Mouse (Mus musculus): ENCODE measurements around the gene Ifit1bl1.
"Not testable (repeated sequence)": the region's sequence is repeated elsewhere in the genome, so short reads cannot be mapped to it uniquely, and the experiment has no call there.

The Ifit1bl1 gene

DNA sequence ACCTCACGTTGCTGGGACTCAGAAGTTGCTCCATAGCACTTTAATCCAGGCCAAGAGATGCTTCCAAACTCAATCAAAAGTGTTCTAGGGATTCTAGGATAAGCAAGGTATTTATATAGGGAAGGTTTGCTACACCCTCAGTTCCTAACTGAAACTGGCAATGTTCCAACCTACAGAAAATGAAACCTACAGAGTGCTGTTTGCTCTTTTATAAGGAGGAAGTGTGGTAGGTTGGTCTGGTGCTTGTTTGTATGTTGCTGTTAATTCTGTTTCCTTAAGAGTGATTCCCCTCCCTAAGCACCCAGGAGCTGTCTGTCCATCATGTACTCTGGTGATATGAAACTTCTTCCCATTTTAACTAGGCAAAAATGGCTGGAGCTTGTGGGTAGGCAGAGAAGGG is at the start of gene Ifit1bl1:
Gene Ifit1bl1, minus strand, starts transcription at position 69 of the 400 bp plus-strand sequence.
- not testable (repeated sequence) for DNase-seq (ENCODE audit: low spot score)

DNA sequence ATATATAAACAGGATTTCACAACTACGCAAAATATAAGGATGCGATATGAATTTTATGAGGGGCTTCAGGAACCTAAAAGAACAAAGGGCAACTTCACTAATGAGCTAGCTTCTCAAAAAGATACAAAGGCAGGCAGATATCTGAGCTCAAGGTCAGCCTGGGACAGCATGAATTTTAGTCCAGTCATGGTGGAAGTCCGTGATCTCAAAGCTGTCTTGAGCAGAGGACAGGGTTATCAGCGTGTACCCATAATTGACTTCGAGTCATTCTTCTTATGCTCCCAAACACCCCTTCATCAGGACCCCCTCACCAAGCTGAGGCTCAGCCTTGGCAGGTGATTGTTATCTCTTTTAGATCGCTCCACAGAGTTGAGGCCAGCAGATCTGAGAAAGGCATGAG is 49.2 kb upstream of the Ifit1bl1 start:
- DNase-seq (ENCODE audit: low spot score): no peak

DNA sequence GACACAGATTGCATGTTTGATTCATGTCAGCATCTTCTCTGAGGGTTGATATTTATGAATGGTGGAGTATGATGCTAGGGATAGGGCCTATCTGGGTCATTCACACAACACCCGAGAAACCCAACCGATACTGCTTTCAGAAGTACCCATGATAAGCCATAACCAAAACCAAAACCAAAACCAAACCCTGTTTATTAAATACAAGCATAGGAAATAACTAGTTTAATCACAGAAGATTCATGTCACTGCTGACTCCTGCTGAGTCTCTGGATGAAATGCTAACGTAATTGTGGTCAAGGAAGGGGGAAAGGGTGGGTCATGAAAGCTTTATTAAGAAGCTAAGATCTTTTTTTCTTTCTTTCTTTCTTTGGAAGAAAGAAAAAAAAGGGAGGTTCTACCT is 48.5 kb upstream of the Ifit1bl1 start:
- no peak for DNase-seq (ENCODE audit: low spot score)

DNA sequence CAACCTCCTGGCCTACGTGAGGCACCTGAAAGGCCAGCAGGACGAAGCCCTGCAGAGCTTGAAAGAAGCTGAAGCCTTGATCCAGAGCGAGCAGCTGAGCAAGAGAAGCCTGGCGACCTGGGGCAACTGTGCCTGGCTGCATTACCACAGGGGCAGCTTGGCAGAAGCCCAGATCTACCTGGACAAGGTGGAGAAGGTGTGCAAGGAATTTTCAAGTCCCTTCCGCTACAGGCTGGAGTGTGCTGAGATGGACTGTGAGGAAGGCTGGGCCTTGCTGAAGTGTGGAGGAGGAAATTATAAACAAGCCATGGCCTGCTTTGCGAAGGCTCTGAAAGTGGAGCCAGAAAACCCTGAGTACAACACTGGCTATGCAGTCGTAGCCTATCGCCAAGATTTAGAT is 45.9 kb upstream of the Ifit1bl1 start:
- not testable (repeated sequence) for DNase-seq (ENCODE audit: low spot score)

DNA sequence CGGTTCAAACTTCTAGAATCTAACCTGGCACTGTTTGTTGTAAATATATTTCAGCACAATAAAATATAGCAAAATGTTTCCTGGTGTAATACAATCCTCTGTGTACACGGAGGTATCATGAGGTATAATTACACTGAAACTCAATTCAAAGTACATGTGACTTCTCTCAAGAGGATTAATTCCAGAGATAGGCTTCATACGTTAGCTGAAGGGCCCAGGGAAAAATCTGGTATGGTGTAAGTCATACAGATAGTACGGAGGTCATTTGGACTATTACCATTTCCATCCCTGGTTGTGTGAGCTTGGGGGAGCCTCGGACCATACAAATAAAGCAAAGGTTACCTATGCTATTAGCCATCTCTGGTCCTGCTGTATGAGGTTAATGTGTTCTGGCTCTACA is 40.9 kb upstream of the Ifit1bl1 start:
- no peak for DNase-seq (ENCODE audit: low spot score)

DNA sequence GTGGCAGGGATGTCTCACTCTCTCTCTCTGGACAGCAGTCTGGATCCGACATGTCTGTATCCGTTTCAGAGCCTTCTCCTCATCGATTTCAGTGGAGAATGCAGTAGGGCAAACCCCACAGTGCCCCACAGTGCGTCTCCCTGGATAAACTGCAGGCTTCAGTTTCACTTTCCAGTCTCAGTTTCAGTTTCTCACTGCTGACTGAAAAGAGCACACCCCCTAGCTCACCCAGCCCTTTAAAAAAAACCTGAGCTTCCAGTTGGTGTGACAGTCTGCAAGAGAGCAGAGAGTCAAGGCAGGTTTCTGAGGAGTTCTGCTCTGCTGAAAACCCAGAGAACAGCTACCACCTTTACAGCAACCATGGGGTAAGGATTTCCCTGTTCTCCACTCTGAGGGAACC is 38.9 kb upstream of the Ifit1bl1 start, which contains the start of the genes Ifit1bl2 and Ifit1:
Gene Ifit1bl2, minus strand, starts transcription at position 121 of the 400 bp plus-strand sequence.
Gene Ifit1, plus strand, starts transcription at position 249 of the 400 bp plus-strand sequence.
- no peak for DNase-seq (ENCODE audit: low spot score)

DNA sequence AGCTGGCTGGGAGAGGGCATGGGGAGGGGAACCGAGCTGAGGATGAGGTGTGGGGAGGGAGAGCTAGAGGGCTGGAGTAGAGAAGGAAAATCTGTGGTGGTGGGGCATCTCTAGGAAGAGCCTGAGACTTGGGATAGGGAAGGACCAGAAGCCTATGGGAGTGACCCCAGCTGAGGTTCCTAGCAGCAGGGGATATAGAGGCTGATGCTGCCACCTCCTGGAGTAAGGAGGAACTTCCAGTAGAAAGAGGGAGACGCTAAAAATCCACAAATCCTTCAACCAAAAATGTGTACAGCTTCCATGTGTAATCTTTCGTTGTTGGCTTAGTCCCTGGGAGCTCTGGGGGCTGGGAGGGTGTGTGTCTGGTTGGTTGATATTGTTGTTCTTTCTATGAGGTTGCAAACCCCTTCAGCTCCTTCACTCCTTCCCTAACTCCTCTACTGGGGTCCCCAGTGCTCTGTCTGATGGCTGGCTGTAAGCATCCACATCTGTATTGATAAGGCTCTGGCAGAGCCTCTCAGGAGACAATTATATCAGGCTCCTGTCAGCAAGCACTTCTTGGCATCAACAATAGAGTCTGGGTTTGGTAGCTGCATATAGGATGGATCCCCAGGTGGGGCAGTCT is 35.3 kb upstream of the Ifit1bl1 start:
- no peak for DNase-seq (ENCODE audit: low spot score)

DNA sequence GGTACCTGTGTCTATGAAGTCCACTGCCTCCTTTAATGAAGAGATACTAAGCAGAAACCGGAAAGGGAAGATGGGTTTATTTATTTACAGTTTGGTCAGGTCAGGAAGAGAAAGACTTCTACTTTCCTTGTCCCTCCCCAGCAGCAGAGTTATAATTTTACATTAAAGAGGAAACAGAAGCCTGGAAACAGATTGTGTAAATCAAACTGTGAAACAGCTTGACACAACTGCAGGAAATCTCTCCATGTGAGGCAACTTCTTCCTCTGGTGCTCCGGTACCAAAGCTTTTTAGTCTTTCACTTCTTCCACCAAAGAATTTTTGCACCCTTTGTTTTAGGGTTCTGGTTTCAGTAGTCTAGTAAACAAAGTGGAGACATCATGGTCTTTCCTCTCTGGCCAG is 31.7 kb upstream of the Ifit1bl1 start:
- no peak for DNase-seq (ENCODE audit: low spot score)

DNA sequence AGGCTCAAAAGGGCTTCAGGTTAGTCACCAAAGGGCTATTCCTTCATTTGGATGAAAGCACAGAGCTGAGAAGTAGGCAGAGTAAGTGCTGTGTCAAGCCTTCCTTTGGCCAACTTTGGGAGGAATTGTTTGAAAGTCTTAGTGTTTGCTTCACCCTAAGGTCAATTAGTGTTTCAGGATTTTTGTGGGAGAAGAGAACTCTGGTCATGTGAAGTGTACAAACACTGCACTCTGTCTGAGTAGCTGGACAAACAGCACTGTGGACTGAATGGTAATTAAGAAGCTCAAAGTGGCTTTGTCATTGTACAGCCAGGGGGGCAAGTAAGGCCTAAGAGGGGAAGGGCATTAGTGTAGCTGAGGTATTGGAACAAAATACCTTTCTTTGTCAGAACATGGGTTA is 29.7 kb upstream of the Ifit1bl1 start:
- DNase-seq (ENCODE audit: low spot score): no peak

DNA sequence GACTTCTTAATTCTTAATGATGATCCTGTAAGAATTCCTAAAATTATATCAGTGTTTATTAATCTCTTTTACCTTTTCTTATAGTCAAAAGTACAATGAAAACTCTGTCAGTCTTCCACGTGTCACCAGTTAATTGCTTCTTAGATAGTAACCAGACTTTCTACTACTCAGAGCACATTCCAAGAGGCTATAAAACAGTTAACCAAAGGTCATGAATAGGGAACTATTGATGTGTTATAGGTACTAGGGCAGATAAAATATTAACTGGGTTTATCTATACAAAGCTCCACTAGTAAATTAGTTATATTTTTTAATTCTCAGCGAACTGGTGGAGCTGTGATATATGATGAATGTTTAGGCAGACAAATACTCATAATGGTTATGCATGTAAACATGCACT is 25.7 kb upstream of the Ifit1bl1 start:
- DNase-seq (ENCODE audit: low spot score): no peak

DNA sequence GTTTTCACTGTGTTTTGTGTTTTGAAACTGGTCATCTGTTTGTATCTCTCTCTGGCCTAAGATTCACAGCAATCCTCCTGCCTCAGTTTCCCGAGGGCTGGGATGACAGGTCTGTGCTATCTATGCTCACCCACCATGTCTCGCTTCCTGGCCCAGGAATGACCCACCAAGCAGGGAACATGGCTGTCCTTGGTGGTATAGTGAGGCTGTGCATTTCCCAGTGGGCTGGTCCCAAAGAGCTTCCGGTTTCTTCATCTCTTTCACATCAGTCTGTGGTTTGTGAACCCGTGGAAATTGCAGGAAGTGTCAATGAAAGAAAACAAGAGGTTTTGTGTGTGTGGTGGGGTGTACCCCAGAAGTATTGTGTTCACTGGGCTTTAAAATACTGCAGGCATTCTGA is 22.9 kb upstream of the Ifit1bl1 start:
- DNase-seq (ENCODE audit: low spot score): no peak

DNA sequence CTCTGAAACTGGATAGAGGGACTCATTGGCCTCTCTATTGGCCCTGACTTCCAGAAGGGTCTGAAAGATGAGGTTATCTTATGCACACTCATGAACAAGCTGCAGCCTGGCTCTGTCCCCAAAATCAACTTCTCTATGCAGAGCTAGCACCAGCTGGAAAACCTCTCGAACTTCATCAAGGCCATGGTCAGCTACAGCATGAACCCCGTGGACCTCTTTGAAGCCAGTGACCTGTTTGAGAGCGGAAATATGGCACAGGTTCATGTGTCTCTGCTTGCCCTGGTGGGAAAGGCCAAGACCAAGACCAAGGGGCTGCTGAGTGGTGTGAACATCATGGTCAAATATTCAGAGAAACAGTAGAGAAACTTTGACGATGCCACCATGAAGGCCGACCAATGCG is 22.0 kb upstream of the Ifit1bl1 start:
- no peak for DNase-seq (ENCODE audit: low spot score)

DNA sequence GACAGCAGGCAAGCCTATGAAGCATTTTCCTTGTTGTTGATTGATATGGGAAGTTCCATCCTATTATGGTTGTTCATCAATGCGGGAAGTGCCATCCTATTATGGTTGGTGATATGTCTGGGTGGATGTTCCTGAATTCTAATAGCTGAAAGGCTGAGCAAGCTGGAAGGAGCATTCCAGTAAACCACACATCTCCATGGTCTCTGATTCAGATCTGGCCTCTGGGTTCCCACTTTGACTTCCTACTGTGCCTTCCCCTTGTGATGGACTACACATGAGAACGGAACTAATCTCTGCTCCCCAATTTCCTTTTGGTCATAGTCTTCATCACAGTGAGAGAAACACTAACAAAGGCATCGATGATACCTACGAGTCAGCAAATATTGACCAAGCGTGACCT is 19.1 kb upstream of the Ifit1bl1 start:
- no peak for DNase-seq (ENCODE audit: low spot score)

DNA sequence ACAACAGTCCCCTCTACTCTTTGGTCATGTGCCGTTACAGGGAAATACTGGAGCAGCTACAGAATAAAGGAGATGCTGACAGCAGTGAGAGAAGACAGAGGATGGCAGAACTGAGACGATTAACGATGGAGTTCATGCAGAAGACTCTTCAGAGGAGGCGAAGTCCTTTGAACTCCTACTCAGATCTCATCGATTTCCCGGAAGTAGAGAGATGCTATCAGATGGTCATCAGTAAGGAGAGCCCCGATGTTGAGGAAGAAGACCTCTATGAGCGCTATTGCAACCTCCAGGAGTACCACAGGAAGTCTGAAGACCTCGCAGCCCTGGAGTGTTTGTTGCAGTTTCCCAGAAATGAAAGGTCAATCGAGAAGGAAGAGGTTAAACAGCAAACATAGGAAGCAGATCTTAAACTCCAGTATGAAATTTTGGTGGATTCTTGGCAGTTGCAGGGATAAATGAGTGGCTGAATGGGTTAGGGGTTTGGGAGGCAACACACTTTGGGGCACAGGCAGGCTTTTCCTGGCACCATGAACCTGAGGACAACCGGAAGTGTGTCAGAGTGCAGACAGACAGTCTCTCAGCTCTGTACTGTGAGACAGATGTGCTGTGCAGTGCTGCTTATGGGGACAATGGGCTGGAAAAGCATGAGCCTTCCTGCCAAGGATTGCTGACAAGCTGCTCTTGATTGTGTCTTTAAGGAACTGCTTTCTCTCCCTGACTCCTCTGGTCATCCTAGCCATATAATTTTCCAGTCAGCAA is 10.7 kb upstream of the Ifit1bl1 start:
- DNase-seq (ENCODE audit: low spot score): not testable (repeated sequence)

DNA sequence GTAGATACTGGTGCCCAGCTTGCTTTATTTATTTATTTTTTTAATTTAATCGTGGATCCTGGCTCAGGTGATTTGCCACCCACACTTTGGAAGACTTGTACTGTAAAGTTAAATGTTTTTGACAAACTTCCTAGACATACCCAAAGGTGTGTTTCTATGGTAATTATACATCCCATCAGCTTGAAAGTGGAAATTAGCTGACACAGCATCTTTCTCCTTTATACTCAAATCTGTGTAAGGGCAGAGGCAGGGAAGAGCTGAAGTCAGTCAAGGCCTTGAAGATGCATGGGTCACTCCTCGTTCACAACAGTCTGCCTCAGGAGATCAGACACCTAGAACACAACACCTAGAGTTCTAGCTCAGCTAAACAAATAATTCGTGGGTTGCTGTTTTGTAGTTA is 8.4 kb upstream of the Ifit1bl1 start:
- DNase-seq (ENCODE audit: low spot score): not testable (repeated sequence)

DNA sequence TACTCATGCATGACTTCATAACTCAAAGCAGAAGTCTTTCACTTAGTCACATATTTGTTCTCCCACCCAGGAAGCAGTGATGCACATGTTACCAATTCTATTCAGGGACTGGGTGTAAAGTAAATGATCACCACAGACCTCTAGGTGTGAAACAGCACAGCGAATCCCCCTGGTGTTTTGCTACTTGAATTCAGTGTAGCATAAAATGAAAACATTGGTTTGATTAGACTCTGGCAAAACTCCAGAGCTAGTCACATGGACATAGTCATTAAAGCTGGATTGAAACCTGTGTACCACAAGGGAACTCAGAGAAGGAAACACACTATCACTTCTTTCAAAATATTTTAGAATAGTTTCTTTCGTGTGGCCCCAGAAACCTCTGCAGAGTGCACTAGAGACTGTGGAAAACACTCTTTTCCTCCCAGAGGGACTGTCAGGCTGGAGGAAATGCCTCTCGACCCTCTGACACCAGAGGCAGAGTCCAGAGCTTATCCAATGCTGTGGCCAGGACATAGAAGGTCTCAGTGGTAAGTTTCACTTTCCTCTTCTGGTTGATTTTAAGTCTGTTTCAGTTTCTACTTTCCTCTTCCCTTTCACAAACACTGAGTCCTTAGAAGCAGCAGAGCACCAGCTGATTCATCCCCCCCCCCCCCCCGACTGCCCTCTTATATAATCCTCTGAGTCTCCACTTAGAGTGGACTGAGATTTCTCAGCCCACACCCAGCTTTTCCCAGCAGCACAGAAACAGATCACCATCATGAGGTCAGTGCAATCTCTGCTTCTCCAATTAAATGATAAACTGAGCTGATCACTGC is 5.7 kb upstream of the Ifit1bl1 start, which contains the start of gene Ifit3b:
Gene Ifit3b, plus strand, starts transcription at position 734 of the 815 bp plus-strand sequence.
- not testable (repeated sequence) for DNase-seq (ENCODE audit: low spot score)

DNA sequence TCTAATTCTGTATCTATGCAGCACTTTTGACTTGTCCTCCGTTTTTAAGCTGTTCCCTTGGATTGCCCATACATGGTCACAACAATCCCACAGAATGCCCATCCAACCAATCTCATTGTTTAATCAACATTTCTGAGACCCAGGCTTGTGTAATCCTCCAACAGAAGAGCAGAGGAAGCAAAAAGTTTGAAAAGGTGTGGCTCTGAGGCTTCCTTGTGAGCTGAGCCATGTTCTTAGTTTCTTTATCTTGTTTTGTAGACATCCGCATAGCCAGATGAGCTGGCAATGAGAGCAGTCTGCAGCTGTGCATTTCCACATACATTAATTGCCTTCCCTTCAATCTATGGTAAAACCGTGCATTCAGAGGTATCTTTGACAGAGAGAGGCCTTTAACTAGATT is 3.7 kb upstream of the Ifit1bl1 start:
- no peak for DNase-seq (ENCODE audit: low spot score)

DNA sequence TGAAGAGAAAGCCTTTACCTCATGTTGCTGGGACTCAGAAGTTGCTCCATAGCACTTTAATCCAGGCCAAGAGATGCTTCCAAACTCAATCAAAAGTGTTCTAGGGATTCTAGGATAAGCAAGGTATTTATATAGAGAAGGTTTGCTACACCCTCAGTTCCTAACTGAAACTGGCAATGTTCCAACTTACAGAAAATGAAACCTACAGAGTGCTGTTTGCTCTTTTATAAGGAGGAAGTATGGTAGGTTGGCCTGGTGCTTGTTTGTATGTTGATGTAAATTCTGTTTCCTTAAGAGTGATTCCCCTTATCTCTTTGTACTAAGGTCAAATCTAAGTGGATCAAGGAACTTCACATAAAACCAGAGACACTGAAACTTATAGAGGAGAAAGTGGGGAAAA is 2.5 kb downstream of the Ifit1bl1 start:
- not testable (repeated sequence) for DNase-seq (ENCODE audit: low spot score)

DNA sequence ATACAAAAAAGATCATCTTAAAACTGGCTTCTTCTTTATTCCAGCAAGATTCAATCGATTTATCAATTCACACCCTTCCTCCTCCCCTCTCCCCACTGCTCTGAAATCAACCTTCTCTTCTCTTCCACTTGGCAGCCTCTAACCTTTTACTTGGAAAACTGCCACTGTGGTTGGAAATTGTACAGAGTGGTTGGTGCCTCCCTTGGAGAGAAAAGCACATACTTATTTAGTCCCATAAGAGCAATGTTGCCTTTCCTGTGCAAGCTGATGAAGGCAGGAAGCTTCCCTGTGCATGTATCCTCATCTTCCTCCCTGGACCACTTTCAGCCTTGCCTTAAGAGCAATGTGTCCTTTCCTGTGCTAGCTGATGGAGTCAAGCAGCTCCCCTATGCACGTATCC is 3.4 kb downstream of the Ifit1bl1 start:
- no peak for DNase-seq (ENCODE audit: low spot score)

DNA sequence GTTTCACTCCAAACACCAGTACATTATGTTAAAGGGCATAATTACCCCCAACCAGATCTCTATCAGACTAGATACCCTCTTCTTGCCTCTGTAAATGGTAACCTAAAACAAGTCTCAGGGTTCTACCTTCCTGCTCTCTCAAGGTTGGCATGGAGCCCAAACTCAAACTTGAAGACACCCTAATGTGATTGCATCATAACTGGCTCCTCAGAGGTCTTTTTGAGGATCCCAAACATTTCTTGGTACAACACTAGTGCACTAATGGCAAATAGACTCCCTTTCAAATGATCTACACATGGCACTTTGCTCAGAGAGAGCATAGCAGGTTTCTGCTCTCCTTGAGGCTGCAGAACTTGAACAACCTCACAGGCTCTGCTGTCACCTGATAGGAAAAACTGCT is 4.9 kb downstream of the Ifit1bl1 start:
- DNase-seq (ENCODE audit: low spot score): no peak

DNA sequence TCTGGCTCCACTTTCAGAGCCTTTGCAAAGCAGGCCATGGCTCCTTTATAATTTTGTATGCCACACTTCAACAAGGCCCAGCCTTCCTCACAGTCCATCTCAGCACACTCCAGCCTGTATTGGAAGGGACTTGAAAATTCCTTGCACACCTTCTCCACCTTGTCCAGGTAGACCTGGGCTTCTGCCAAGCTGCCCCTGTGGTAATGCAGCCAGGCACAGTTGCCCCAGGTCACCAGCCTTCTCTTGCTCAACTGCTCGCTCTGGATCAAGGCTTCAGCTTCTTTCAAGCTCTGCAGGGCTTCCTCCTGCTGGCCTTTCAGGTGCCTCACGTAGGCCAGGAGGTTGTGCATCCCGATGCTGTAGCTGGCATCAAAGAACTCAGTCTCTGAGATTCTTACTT is 7.2 kb downstream of the Ifit1bl1 start:
- DNase-seq (ENCODE audit: low spot score): not testable (repeated sequence)

DNA sequence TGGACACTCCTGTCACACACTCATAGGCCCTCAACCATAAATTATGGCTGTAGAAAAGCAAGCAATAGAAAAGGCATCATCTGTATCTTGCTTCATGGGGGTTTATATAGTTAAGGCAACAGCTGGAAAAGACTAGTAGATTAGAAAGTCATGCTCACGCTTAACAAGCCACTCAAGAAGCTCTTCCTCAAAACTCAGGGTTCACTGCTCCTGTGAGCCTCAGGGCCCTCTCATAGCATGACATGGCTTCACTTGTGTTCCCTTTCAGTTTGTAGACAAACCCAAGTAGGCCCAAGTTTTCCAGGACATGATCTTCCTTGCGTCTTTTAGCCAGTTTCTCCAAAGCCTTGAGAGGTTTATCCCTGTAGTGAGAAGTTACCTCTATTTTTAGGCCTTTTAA is 8.3 kb downstream of the Ifit1bl1 start:
- DNase-seq (ENCODE audit: low spot score): no peak

DNA sequence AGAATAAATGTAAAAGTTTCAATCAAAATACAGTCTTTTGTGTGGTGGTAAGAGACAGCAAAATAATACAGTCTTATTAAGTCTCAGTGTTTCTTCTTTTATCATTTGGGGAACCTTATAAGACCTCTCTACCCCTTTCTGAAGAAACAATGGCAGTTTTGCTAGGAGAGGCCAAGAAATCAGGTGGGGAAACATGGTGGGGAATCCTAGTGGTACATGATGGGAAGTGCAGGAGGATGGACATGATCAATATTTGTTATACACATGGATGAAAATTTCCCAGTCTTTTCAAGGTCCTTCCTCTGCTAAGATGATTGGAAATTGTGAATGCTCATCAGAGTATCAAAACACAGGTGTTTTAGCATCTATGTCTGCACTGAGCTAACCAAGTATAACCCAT is 12.8 kb downstream of the Ifit1bl1 start:
- no peak for DNase-seq (ENCODE audit: low spot score)

All from urinary bladder, postnatal 10 days (tissue).